Mouse (Mus musculus): ENCODE results near the gene Antxr1. TPM values are rescaled to one million over a fixed set of nuclear protein-coding genes. Genes with fewer than 3 reads are reported as not detected.

Gene Antxr1
- total RNA-seq (2021) (10 to 100 TPM; 14.7 to 21.4 TPM), polyA plus RNA-seq (2012; rRNA removed) (7.3 and 9.1 TPM in 2 replicates)
- long read RNA-seq, partial matches to known transcripts: 0 of 1 reads
- long read RNA-seq, other reads (novel, unspliced or antisense): 1 of 1 reads

DNA sequence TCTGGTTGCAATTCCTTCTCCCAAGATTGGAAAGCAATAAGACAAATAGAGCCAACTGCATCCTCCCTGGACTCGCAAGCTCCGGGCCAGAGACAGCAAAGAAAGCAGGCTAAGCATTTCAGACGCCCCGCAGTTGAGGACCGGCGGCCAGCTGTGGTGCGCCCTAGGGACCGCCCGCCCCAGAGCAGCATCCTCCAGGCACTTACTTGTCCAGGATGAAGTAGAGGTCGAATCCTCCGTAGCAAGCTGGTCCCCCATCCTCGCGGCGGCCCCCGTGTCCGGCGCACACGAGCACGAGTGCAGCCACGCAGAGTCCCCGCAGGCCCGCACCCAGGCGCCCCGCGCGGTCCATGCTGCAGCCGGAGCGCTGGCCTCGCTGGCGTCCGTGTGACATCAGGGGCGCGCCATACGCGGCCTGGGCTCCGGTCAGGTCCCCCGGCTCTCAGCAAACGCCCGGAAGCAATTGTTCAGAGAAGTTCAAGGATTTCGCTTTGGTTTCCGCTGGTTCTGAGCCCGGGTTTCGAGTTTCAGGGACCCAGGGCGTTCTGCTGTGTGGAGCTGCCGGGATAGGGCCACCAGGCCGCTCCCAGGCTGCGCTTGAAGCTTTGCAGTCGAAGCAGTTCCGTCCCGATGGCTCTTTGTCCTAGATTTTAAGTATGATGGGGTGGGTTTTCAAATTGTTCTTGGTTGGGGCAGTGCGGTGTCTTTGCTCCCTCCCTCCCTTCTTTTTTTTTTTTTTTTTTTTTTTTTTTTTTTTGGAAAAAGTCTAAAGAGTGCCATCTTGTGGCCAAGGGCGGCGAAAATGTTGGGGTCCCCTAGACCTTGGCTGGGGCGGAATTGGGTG lies at the start of gene Antxr1:
Gene Antxr1, minus strand, starts transcription at position 731 of the 844 bp plus-strand sequence.
- peak; percentile 79 for DNase-seq

DNA sequence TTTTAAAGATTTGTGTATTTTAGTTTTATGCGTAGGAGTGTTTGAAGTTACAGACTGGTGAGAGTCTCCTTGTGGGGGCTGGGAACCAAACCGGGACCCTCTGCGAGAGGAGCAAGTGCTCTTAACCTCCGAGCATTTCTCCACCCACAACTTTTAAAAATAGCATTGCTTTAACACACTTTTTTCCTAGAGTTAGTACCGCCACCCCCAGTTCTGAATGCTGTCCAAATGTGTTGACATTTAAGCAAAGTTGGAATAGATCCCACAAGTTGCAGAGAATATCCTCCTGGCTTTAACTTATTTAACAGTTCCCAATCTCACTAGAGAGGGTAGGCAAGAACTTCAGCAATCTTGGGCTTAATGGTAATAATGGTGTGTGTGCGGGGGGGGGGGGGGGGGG lies 49.1 kb upstream of the Antxr1 start:
- peak; percentile 16 for DNase-seq

DNA sequence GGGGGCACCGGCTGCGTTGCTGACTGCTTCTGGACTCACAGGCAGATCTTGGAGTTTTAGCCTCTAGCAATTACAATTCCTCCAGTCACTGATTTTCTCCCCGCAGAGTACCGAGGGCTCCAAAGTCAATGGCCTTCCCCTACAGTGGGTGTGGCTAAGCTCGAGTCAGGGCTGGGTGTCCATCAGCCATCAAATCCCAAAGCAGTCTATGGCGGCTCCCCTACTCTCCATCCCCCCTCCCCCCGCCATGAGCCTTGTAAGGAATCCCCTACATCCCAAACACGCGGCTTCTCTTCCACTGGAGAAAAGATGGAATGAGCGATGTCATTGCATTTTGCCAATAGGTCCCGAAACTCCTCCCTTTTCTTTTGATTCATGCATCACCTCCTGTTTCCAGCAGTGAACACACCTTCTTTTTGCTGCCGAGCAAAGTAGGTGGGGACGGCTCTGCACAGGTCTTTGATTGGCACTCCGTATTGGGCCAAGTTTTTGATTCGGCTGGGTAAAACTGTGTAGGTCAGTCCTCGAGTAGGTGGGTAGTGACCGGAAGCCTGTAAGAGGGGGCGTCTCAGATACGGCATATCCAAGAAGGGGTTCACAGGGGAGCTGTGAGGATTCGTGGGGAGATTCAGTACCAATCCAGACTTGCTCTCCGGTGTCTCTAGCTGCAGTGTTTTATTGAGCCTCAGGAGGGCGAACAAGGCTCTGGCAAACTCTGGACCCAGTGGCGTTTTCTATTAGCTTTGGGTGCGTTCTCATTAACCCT lies 48.5 kb upstream of the Antxr1 start:
- DNase-seq: peak; percentile 25

DNA sequence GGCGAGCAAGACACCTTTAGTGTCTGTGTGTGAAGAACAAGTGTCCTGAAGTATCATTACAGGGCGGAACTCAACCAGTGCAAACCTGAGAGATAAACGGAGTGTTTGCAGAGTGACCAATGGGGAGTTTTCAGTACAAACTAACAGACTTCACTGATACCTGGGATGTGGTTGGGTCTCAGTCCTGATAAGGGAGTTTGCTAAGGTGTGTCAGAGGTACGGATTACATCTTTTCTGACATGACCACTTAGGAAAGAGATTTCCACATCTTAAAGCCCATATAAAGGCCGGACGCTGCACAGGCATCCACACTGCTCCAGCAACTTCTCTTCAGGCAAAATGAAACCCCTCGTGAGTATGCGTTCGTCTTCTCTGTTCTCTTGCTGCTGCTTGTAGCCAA lies 37.4 kb upstream of the Antxr1 start, which contains the start of gene Gkn2:
Gene Gkn2, plus strand, starts transcription at position 301 of the 400 bp plus-strand sequence.
- DNase-seq: no peak

DNA sequence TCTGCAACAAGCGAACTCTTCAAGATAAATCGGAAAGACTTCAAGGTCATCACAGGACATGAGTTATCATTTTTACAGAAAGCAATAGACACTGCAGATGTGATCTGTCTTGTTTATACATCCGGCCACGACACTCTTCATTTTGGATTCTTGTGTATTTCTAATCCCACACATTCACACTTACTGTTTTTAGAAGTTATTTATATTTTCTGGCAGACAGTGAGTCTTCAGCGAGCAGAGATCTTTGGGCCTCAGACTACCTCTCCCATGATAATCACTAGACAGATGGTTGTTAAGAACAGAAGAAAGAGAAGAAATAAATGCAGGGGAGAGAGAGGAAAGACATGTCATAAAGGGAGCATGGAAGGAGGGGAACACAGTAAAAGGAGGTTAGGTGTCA lies 33.6 kb upstream of the Antxr1 start:
- no peak for DNase-seq

DNA sequence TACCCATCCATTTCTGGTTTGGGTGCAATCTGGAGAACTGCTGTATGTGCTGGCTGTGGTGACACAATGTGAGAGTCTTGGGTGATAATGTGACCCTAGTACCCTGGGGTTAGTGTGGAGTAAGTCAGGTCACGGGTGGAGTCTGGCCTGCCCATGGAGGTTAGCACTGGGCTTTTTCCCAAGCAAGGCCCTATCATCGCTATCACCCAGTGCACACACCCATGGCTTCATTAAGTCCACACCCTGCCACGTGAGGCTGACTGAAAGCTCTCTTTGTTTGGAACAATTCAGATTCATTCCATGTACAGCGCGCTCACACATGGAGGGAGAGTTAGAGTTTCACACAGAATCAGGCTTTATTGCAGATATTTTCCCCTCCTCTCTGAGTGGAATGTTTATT lies 18.8 kb upstream of the Antxr1 start:
- DNase-seq: no peak

DNA sequence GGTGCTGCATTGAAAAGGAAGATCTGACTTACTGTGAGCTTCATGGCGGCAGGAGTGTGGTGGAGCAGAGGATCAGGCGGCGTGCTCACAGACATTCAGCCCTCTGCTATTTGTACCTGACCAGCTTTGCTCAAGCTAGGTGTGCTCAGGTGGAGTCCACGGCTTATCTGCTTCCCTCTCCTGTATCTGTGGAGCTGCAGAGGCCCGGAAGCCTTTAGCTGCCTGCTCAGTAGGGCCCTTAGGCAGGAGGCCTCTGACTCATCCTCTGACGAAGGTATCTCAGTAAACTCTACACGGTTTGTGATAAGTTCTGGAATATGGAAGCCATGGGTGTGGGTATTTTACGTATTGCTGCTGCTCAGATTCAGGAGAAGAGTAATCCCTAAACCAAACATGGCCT lies 15.2 kb upstream of the Antxr1 start, which contains the start of gene Gkn1:
Gene Gkn1, minus strand, starts transcription at position 114 of the 400 bp plus-strand sequence.
- no peak for DNase-seq

DNA sequence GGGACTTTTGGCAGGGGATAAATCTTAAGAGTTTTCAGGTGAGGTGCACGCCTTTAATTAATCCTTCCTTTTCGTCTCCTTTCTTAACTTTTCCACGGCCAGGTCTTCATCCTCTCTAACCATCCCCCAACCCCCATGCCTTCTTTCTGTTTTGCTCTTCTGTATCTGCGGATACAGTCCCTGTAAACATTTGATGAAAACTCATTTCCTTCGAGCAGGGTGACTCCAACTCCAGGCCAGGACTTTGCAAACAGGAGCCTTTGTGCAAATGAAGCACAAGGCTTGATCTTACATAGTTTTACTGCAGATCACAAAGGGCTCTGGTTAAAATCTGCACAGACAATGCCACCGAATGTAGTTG lies 294 bp upstream of the Antxr1 start:
- DNase-seq: no peak

DNA sequence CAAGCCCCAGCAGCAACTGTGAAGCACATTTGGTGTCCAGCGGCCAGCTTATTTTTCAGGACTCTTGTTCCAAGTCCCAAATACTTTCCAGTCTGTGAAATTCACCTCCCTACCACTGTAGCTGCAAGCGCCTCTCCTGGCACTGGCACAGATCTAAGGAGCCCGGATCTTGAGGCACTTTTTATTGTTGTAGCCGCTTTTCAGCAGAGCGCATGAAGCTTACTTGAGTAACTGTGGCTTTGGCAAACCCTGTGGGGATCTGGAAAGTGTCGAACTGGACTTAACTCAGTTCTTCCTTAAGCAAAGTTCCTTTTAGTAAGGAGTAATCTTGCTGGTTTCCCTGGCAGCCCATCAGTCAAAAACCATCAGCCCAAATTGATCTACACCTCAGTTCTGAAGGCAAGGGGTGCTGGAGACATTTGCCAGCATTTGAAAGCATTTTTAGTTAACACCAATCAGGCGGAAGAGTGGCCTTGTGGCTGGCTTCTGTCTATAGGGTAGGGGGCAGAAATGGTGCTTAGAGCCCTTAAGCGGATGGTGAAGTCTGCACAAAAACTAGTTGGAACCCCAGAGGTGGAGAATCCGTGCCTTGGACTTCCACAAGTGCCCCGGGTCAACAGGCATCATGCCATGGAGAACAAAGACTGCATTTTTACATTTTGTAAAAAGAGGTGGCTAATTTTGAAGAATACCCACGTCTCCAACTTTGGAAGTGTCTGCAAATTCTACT lies 1.1 kb downstream of the Antxr1 start:
- DNase-seq: no peak

DNA sequence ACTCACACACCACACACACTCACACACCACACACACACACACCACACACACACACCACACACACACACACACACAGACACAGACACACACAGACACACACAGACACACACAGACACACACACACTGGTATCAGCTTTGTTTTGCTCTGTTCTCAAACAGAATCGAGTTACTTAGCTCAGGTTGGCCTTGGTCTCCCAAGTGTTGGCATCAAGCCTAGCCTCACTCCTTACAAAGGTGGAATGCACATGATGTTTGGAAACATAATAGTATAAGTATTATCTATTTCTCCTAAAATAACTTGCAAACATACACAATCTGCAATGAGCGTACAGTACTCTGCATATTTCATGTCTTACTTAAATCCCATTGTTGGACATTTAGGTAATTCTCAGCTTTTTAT lies 3.2 kb downstream of the Antxr1 start:
- DNase-seq: no peak

DNA sequence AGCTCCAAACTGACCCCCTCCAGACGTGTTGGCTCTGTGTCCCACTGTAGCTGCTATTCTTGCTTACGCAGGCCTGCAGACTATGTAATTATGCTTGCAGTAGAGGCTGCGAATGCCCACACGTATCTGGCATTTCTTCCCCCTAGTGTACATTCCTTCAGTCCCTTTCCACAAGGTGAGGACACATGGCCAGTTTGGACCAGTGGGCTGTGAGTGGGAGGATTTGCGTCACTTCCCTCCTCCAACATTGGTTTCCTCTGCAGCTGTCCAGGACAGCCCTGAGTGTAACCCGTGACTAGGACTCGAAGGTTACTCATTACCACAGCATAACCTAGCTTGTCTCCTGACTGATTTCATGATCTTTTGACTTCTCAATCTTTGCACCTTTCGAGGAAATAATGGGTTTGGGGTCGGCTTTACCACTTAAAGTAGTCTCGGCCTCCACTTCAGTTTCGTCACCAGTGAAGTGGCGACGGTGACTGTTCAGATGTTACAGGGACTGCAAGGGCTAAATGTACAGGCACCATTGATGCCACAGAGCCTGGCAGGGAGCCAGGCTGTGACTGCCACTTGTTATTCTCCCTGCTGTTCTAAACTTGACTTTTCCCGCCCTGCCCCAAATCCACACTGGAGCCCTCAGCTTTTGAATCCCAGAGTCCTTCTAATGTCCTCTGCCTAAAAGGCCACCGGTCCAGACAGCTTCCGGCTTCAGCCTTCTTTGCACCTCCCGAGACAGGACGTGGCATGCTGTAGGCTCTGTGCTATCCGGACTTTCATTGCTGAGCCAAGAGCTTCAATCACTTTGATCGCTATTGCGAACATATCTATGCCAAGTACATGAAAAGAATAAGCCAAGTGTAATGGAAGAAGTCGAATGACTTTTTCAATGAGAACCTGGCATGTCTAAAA lies 7.1 kb downstream of the Antxr1 start:
- no peak for DNase-seq

DNA sequence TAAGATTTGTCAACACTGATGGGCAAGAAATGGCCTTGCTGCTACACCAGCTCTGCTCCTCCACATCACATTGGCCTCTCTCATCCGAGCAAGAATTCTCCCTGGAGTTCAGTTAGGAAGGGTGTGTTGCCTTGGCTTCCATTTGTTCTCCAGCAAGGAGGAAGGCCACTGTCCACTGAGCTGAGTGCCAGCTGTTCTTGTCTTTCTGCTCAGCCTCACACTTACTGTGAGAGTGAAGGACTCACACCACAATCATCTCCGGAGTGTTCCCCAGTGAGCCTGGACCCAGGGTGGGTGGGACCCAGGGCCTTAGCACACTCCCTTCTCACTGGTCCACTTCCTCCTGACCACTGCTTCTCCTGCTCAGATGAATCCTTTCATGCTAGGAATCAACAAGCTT lies 8.7 kb downstream of the Antxr1 start:
- no peak for DNase-seq

DNA sequence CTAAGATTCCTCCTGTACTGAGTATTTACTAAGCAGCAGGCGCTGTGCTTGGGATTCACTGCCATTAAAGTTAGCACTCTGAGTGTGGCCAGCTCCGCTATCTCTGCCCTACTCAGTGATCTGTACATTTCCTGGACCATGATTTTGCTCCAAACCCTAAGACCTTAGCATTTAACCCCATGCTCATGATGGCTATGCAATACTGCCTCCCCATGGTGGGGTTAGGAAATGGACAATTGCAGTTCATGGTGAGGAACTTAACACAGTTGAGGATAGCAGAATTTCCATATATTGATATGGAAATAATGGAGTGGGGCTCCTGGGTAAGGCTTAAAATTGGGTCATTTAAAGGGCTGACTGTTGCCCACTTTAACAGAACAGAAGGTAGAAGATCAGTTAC lies 12.2 kb downstream of the Antxr1 start:
- DNase-seq: peak; percentile 42

DNA sequence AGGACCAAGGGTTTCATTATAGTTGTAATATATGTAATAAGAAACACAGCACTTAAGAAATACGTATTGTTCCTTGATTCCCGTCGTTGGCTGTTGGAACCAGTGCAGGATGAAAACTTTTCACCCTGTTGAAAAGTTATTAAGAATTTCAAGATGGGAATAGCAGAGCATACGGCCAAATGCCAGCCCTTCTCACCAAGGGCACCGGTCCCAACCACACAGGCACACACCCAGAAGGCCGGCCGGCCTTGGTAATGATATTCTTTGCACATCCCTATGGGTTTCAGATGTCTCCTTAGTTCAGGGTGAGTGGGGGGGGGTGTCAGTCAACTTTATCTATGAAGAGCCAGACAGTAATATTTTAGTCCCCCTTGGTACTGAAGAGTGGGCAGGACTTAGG lies 17.0 kb downstream of the Antxr1 start:
- no peak for DNase-seq

DNA sequence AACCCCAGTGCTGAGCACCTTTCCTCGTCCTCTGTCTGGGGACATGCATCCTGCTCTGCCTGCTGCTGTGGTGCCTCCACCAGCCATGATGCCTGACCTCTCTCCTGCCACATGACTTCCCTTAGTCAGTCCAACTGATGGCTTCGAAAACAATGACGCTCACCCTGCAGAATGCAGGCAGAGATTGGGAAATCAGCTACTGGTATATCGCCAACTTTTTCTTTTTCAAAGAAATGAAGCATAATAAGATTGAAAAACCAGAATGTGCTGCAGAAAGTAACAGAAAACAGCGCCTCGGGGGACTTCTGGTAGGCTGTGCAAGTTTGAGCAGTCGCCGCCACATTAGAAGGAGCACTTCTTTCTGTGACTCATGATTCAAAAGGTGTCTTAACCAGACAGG lies 18.7 kb downstream of the Antxr1 start:
- peak; percentile 51 for DNase-seq

DNA sequence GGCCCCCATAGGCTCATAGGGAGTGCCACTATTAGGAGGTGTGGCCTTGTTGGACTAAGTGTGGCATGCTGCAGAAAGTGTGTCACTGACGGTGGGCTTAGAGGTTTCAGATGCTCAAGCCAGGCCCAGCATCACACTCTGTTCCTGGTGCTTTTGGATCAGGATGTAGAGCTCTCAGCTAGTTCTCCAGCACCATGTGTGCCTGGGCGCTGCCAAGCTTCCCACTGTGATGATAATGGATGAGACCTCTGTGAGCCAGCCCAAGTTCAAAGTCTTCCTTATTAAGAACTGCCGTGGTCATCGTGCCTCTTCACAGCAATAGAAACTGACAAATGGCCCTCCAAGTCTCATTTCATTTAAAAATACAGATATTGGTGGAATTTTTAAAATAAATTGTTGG lies 22.9 kb downstream of the Antxr1 start:
- DNase-seq: no peak

DNA sequence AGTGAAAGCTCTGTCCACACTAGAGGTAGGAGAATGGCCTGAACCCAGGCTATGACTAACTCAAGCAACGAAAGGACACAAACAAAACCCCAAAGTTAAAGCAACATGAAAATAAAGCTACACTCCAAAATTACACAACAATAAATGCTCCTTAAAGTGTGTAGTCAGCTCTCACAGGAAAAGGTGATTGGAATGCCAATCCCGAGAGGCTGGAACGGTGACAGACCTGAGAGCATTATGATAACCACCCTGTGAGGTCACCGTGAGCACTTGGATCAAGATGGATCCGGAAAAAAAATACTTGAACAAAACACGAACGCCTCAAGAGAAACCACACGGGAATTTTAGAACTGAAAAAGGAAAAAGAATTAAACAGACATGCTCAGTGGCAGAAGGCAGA lies 31.1 kb downstream of the Antxr1 start:
- DNase-seq: no peak

DNA sequence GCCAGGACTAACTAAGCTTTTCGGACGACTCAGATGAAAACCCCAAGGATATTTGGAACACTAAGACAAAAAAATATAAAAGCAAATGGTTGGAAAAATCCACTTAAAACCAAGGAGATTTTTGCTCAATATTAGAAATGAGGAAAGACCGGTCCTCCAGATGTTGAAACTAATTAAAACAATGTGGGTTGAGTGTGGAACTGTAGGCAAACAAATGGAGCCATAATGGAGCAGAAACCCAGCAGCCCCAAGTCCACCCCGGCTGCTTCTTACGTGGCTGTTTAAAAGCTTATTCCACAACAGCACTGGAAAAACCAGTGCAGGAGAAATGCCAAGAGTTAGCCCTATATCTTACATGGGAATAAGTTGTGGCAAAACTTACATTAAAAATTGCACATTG lies 32.9 kb downstream of the Antxr1 start:
- no peak for DNase-seq

DNA sequence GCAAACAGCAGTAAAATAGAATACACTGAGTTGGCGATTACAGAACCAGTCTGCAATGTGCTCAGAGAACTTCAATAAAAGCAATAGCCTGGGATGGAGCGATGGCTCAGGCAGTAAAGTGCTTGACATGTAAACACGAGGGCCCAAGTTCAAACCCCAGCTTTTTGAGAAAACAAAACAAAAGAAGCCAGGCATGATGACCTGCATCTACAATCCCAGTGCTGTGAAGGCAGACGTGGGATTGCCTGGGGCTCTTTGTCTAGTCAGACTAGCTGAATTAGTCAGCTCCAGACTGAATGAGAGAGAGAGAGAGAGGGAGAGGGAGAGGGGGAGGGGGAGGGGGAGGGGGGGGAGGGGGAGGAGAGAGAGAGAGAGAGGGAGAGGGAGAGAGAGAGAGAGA lies 33.6 kb downstream of the Antxr1 start:
- no peak for DNase-seq

DNA sequence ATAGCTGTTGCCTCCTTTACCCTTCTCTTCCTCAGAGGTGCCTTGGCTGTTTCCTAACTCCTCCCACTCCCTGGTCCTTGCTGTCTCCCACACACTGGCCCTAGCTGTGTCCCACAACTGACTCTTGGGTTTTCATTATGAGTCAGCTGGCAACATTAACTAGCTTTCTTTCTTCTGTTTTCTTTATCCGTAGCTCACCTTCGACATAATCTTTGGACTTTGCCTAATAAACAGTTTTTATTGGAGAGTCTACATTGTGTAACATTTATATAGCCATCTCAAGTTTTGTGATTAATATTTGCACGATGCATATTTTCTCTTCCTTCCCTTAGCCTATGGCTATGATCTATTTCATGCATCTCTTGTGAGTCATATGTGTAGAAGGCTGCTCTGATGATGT lies 40.7 kb downstream of the Antxr1 start:
- no peak for DNase-seq

Measured in adrenal gland, adult 2 months (tissue).